Mouse (Mus musculus) small intestine, adult 2 months (tissue): ENCODE data around the gene Atf7ip.

Experiments
- CTCF ChIP-seq: fragments of 200-500 bp; IDR thresholded peaks from 2 replicates; pipeline ENCODE4 v1.5.1; 2012; ENCODE audit warnings: low read depth, mild to moderate bottlenecking, control low read depth, inconsistent platforms, low read length, moderate library complexity, mixed read lengths; ENCODE audit not compliant: insufficient replicate concordance, insufficient read length; ENCODE audit errors: extremely low read depth
- POLR2A ChIP-seq: fragments of 200-500 bp; IDR thresholded peaks from 2 replicates; pipeline ENCODE4 v1.6.1; 2012; ENCODE audit warnings: low read depth, mild to moderate bottlenecking, control low read depth, inconsistent platforms, low read length, moderate library complexity

DNA sequence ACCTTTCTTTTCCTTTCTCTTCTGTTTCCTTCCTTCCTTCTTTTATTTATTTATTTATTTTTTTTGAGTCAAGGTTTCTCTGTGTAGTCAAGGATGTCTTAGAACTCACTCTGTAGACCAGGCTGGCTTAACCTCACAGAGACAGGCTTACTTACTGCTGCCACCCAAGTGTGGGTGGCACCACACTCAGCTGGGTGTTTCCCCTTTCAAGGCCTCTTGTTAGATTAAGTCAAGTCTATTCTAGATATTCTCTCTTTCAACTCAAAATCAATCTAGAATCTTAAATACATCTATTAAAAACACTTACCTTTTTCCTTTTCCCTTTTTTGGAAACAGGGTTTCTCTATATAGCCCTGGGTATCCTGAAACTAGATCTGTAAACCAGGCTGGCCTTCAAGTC, 11.3 kb downstream of the Atf7ip start:
- TF ChIP-seq CTCF (no peak), POLR2A (no peak)
